Mouse (Mus musculus) retina, postnatal 1 day (tissue): Measurements from ENCODE around the gene 4930590J08Rik.
A peak's percentile ranks its signal among the peaks of the same experiment; 100 is the strongest.

ENCODE experiments used
- DNase-seq: peaks from one replicate; pipeline ENCODE4 v3.0.0-alpha.2; 2012

4930590J08Rik gene

DNA sequence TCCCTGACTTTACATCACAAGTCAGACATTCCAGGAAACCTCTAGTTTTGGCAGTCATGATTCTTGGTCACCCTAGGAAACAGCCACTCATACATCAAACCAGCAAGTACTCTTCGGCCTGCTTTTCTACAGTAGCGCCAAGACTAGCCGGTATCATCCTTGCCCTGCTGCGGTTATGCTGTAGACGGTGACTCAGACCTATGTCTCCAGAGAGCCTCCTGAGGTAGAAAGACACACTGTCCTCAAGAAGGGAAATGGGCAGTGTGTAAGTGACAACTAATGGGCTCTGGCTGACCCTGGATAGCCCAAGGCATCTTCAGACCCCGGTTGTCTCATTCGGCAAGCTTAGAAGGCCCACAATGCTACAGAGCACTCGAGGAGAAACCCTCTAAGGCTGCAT, 62.5 kb downstream of the 4930590J08Rik start:
- DNase-seq, result no peak

DNA sequence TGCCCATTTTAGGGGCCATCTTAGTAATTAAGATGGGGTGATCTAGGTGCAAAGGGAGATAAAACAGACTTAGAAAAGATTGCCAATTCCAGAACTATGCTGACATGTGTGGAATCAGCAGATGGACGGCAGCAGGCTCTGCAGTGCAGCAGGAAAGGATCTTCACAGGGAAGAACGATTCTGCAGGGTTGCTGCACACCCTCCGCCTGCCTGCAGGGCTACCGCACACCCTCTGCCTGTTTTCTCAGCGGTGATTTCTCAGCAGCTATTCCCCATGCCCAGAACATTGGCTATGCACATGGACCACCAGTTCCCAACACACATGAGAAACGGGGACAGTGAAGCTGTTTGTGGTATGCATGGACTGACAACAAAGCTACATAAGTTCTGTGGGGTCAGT, 63.4 kb downstream of the 4930590J08Rik start:
- no peak for DNase-seq

GRCm38 (mm10) chr6:91972201-91972646, 69.6 kb downstream of the 4930590J08Rik start:
- peak; percentile 49 for DNase-seq

- DNase-seq, result no peak
These were observed 71.4 kb downstream of the 4930590J08Rik start for GRCm38 (mm10) chr6:91973972-91974371.

DNA sequence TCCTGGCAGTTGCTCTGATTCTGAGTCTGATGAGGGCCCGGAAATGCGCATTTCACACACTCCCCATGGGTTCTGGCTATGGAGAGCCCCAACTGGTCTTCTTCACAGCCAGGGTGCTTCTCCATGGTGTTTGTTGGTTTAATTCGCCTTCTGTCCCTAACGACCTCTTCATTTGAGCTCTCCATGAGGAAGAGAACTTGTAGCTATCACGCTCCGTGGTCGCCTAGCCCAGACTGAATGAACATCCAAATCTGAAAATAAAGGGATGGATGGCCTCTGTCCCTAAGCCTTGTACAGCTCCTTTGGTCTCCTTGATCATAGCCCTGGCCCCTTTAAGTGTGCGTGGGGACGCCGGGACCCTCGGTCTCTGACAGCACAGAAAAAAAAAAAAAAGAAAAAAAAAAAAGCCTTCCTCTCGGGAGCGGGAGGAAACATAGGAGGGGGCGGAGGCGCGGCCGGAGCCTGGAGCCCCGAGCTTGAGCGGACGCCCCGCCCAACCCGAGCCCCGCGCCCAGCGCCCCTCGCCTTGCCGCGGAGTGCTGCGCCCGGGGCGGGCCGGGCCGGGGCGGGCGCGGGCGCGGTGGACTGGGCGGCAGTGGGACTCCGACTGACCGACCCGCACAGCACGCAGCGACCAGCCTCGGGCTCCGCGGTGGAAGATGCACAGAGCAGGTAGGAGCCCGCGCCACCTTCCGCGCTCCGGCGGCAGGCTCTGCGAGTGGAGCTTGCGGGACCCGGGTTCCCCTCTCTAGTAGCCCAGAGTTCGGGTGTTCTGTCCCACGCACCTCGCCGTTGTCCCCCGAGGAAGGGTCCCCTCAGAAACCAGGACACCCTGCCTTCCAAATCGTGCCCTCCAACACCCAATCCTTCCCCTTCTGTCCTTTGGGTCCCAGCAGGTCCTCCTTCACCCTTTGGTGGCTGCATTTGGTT, 76.0 kb downstream of the 4930590J08Rik start, which contains the start of gene Fgd5:
Gene Fgd5 (plus strand): TSS at position 508 of the 930 bp plus-strand sequence.
- DNase-seq, result peak; percentile 69

GRCm38 (mm10) chr6:91979301-91979996, 76.8 kb downstream of the 4930590J08Rik start:
- DNase-seq, result no peak

DNA sequence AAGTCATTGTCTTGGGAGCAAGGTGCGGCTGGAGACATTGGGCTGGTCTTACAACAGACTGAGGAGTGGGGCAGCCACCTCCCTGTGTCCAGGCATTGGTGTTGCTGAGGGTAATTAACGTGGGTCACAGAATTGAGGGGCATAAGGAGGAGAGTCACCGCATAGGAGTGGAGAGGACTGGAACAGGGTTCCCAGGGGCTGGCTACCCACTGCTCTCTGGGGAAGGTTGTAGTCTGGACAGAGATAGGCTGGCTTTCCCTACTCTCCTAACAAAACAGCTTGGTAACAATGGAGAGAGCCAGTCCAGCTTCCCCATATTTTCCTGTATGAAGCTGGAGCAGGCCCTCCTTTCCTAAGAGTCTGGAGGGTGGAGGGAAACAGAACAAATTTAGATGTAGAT, 77.4 kb downstream of the 4930590J08Rik start:
- no peak for DNase-seq

- no peak for DNase-seq
These were observed 87.5 kb downstream of the 4930590J08Rik start for GRCm38 (mm10) chr6:91990101-91990500.

DNA sequence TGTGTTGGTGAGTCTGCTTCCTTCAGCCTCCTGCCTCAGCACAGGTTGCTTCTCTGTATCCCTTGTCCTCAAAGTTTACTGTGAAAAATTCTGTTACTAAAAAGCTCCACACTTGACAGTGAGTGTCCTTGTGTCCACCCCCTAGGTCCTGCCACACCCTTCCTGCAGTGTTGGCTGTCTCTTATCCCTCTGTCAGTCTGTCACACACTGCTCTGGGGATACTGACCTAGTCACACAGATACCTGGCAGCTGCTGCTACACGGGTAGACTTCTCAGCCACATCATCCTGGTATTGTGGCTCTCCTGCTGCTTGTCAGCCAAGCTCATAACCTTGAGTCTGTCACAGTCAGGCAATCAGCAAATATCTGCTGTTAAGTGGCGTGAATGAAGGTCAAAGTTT, 90.2 kb downstream of the 4930590J08Rik start:
- no peak for DNase-seq

DNA sequence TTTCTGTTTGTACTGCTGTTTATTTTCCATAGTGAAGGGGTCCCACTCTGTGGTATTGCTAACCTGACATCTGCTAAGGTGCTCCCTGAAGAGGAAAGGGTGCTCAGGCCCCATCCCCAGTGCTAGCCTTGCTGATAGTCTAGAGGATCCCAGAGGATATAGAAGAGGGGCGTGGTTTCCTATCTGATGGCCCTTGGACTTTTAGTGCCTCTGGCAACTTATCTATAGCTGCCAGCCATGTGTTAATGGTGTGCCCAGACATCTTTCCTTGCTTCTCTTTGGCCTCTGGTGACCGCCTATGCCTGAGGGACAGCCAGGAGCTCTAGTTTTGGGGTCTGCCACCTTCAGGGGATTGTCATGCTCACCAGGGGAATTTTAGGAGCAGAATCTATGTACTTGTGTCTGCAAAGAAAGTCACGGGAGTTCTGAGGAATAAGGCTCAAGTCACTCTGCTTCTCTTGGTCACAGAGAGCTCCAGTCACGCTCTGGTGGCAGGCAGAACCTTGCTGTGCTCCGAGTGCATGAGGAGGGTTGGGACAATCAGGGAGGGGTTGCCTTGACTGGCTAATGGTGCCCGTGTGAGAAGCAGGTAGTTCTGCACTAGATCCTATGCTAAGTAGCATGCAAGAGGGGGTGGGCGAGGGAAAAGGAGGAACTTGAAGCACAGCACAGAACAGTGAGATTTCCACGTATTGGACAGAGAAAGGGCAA, 91.3 kb downstream of the 4930590J08Rik start:
- no peak for DNase-seq

DNA sequence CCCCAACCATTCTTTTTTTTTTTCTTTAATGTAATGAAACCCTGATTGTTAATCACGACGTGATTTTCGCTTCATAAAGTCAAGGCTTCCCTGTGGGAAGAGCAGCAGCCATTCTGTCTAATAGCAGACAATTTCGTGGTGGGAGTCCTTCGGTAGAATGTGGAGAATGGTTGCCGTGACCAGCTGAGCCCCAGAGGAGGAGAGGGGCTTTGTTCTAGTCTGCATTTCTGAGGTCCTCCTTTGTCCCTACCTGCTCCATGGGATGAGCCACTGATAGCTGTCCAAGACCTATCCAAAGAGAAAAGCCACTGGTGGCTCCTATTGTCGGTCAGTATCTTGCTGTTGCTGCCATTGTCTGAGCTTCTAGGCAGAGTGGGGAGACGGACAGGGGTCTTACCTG, 93.5 kb downstream of the 4930590J08Rik start:
- DNase-seq, result no peak
